Comparison of ENCODE assay signal across 29 mouse cellular contexts in the genomic region with DNA sequence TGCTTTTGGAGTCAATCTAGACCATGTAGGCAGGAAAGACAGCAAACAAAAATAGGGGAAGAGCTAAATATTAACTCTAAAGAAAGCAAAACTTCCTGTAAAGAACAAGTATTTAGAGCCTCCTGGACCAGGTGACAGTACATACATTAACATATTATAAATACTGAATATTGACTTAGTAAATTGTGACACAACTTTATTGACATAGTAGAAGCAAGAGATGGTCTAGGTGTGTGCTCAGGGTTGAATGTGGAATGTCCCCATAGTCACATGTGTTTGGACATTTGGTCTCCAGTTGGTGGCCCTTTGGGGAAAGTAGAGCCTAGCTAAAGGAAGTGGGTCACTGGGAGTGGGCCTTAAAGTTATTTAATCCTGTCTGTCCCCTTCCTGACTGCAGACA.
"Had no signal": no experiment of that assay in that cellular context is flagged by ENCODE, and none has a peak within 500 bp of the region (broad histone marks: within the 10 kb centered on the region; RNA-seq: fewer than 3 reads in every experiment).

No protein-coding gene starts in this region.

- H3K27ac ChIP-seq: embryonic facial prominence, embryonic 10.5 days; embryonic facial prominence, embryonic 12.5 days; embryonic facial prominence, embryonic 13.5 days; embryonic facial prominence, embryonic 15.5 days; forebrain, embryonic 10.5 days; forebrain, embryonic 12.5 days; forebrain, embryonic 13.5 days; forebrain, embryonic 15.5 days; gastrocnemius, adult 2 months had no signal

- ATAC-seq: forebrain, embryonic 13.5 days; forebrain, embryonic 14.5 days; forebrain, embryonic 15.5 days; forebrain, embryonic 16.5 days; forebrain, postnatal 0 days had no signal

- H3K9me3 ChIP-seq: embryonic facial prominence, embryonic 10.5 days; embryonic facial prominence, embryonic 12.5 days; embryonic facial prominence, embryonic 13.5 days; embryonic facial prominence, embryonic 15.5 days; forebrain, embryonic 10.5 days; forebrain, embryonic 12.5 days; forebrain, embryonic 13.5 days; forebrain, embryonic 15.5 days had no signal

- H3K9ac ChIP-seq: embryonic facial prominence, embryonic 12.5 days; embryonic facial prominence, embryonic 13.5 days; embryonic facial prominence, embryonic 15.5 days; forebrain, embryonic 12.5 days; forebrain, embryonic 13.5 days; forebrain, embryonic 15.5 days; forebrain, postnatal 0 days had no signal

- H3K27me3 ChIP-seq: embryonic facial prominence, embryonic 12.5 days; forebrain, embryonic 12.5 days; forebrain, embryonic 13.5 days; forebrain, embryonic 15.5 days had no signal

- H3K4me2 ChIP-seq: embryonic facial prominence, embryonic 12.5 days; embryonic facial prominence, embryonic 13.5 days; embryonic facial prominence, embryonic 15.5 days; forebrain, embryonic 12.5 days; forebrain, embryonic 13.5 days; forebrain, embryonic 15.5 days had no signal

- DNase-seq: cerebellum, adult 18-20 months; cerebellum, adult 2 months; cerebellum, adult 8-10 months; cerebellum, adult 9-10 months; cerebellum, adult 9-11 months; cerebellum, postnatal 10 days; cerebellum, postnatal 14 days; cerebellum, postnatal 25 days; cerebellum, postnatal 36 days; embryo, embryonic 11 days; forebrain, postnatal 0 days; gastrocnemius, adult 2 months; gastrocnemius, postnatal 10 days; gastrocnemius, postnatal 14 days; gastrocnemius, postnatal 25 days; gastrocnemius, postnatal 36 days; heart, adult 11 months; heart, adult 18-20 months had no signal

- H3K36me3 ChIP-seq: embryonic facial prominence, embryonic 10.5 days; embryonic facial prominence, embryonic 12.5 days; embryonic facial prominence, embryonic 13.5 days; embryonic facial prominence, embryonic 15.5 days; forebrain, embryonic 10.5 days; forebrain, embryonic 12.5 days; forebrain, embryonic 15.5 days had no signal

- H3K4me3 ChIP-seq: embryonic facial prominence, embryonic 10.5 days; embryonic facial prominence, embryonic 12.5 days; embryonic facial prominence, embryonic 13.5 days; embryonic facial prominence, embryonic 15.5 days; erythroblast, embryonic 14.5 days; forebrain, embryonic 10.5 days; forebrain, embryonic 12.5 days; forebrain, embryonic 13.5 days; forebrain, embryonic 15.5 days; gastrocnemius, adult 2 months had no signal

- H3K4me1 ChIP-seq: embryonic facial prominence, embryonic 10.5 days; embryonic facial prominence, embryonic 12.5 days; embryonic facial prominence, embryonic 13.5 days; embryonic facial prominence, embryonic 15.5 days; forebrain, embryonic 10.5 days; forebrain, embryonic 12.5 days; forebrain, embryonic 13.5 days; forebrain, embryonic 15.5 days had no signal
